Mouse (Mus musculus) heart, embryonic 13.5 days (tissue): ENCODE data around the gene Rnf213. TPM values are rescaled to one million over a fixed set of nuclear protein-coding genes. Genes with fewer than 3 reads are reported as not detected.

Experiments
- ATAC-seq: fragments of 200-750 bp; cut with Nextera tagmentation; 2 replicates; pipeline ENCODE4 v1.8.0; 2017; ENCODE audit warnings: moderate TSS enrichment; ENCODE audit not compliant: insufficient number of reproducible peaks, low FRiP score, low TSS enrichment; ENCODE audit errors: extremely low read depth
- H3K27ac ChIP-seq: fragments of 300-500 bp; sonication (generic); replicated peaks from 2 replicates; pipeline ENCODE4 v1.5.1; 2015; ENCODE audit warnings: moderate library complexity, mild to moderate bottlenecking, inconsistent platforms
- H3K27me3 ChIP-seq: fragments of 300-500 bp; sonication (generic); replicated peaks from 2 replicates; pipeline ENCODE4 v1.6.1; 2015; ENCODE audit warnings: mild to moderate bottlenecking, inconsistent platforms
- H3K36me3 ChIP-seq: fragments of 300-500 bp; sonication (generic); 2 replicates; pipeline ENCODE4 v1.6.1; 2015; ENCODE audit warnings: mild to moderate bottlenecking, inconsistent platforms
- H3K4me1 ChIP-seq: fragments of 300-500 bp; sonication (generic); 2 replicates; pipeline ENCODE4 v1.6.1; 2015; ENCODE audit warnings: inconsistent platforms
- H3K4me2 ChIP-seq: fragments of 300-500 bp; sonication (generic); 2 replicates; pipeline ENCODE4 v1.6.1; 2015; ENCODE audit warnings: inconsistent platforms, mild to moderate bottlenecking, moderate library complexity
- H3K4me3 ChIP-seq: fragments of 300-500 bp; sonication (generic); 2 replicates; pipeline ENCODE4 v1.5.1; 2015; ENCODE audit warnings: moderate library complexity, mild to moderate bottlenecking, inconsistent platforms
- H3K9ac ChIP-seq: fragments of 300-500 bp; sonication (generic); 2 replicates; pipeline ENCODE4 v1.6.1; 2015; ENCODE audit warnings: inconsistent platforms, mild to moderate bottlenecking, moderate library complexity
- H3K9me3 ChIP-seq: fragments of 300-500 bp; sonication (generic); 2 replicates; pipeline ENCODE4 v1.6.1; 2016; ENCODE audit warnings: inconsistent platforms
- WGBS: fragments of 180-500 bp; shearing (Covaris S2); methylation state at CpG from one replicate; pipeline ENCODE4 v1.1.7; 2015; ENCODE audit warnings: mixed read lengths; 5-methylcytosine and 5-hydroxymethylcytosine counted together
- polyA plus RNA-seq: library from polyadenylated mRNA; unstranded; fragments of >200 nt; fragmentation: Nextera tagmentation; extraction: Ambion mirVana; gene quantifications from 2 replicates; pipeline ENCODE4 v1.2.1, GENCODE M21; 2015

Gene Rnf213
- polyA plus RNA-seq, 1 experiment from 2014 or later, result 6.8 TPM

DNA sequence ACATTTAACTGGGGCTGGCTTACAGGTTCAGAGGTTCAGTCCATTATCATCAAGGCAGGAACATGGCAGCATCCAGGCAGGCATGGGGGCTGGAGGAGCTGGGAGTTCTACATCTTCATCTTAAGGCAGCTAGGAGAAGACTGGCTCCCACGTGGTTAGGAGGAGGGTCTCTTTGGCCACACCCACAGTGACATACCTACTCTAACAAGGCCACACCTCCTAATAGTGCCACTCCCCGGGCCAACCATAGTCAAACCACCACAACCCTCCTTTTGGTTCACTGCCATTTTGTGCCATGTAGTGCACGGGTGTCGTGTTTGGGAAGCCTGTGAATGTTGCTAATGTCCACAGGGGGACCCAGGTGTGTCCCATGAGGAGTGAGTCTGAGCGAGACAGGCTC is 15.1 kb downstream of the Rnf213 start:
- H3K4me2 ChIP-seq, result no peak overlapping the region
- no peak overlapping the region for H3K9ac ChIP-seq
- no peak overlapping the region for H3K4me3 ChIP-seq
- no peak overlapping the region for H3K27ac ChIP-seq
- peaks cover 86% of the 10 kb centered on the region for H3K36me3 ChIP-seq
- no peaks in the 10 kb centered on the region for H3K4me1 ChIP-seq
- ATAC-seq, result no peak
- WGBS, result 54% methylated on average over 5 of the region's 5 CpGs
- H3K9me3 ChIP-seq, result no peaks in the 10 kb centered on the region
- no peaks in the 10 kb centered on the region for H3K27me3 ChIP-seq

GRCm38 (mm10) chr11:119419327-119420118 is 26.6 kb downstream of the Rnf213 start:
- H3K4me1 ChIP-seq, result peaks cover 6% of the 10 kb centered on the region; the same call in 1 of the 2 replicates
- no peak overlapping the region for H3K4me3 ChIP-seq
- no peak overlapping the region for H3K4me2 ChIP-seq
- H3K9ac ChIP-seq, result 0 out of 2 replicates have a peak overlapping the region, but pooled peaks have one; percentile 40
- H3K9me3 ChIP-seq, result no peaks in the 10 kb centered on the region
- peak overlapping the region; percentile 28; the same call in 1 of the 2 replicates for H3K27ac ChIP-seq
- H3K27me3 ChIP-seq, result no peaks in the 10 kb centered on the region
- peaks cover 94% of the 10 kb centered on the region for H3K36me3 ChIP-seq
- ATAC-seq, result no peak
- WGBS, result 56% methylated on average over 16 of the region's 16 CpGs

GRCm38 (mm10) chr11:119420426-119420825 is 27.5 kb downstream of the Rnf213 start:
- no peak overlapping the region for H3K4me3 ChIP-seq
- H3K9ac ChIP-seq, result no peak overlapping the region
- H3K4me1 ChIP-seq, result peaks cover 6% of the 10 kb centered on the region; the same call in 1 of the 2 replicates
- H3K9me3 ChIP-seq, result no peaks in the 10 kb centered on the region
- H3K36me3 ChIP-seq, result peaks cover 91% of the 10 kb centered on the region
- H3K4me2 ChIP-seq, result no peak overlapping the region
- ATAC-seq, result no peak
- no peak overlapping the region for H3K27ac ChIP-seq
- WGBS, result 78% methylated on average over 5 of the region's 5 CpGs
- H3K27me3 ChIP-seq, result no peaks in the 10 kb centered on the region

DNA sequence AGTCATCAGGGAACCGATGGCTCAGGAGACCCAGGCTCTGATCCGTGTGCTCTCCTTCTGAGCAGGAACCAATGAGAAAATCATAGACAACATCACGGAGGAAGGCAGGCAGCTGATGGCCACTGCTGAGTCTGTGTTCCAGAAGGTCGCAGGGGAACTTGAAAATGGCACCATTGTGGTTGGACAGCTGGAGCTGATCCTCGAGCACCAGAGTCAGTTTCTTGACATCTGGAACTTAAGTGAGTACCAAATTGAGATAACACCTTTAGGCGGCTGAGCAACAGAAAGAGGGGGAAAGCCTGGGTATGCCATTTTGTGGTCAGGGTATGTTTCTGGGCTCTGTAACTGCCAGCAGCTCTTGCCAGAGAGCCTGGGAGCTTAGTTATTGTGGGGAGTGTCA is 34.5 kb downstream of the Rnf213 start:
- Histone ChIP-seq H3K27ac (no peak overlapping the region), H3K9me3 (no peaks in the 10 kb centered on the region), H3K4me2 (no peak overlapping the region), H3K9ac (no peak overlapping the region; the same call in 1 of the 2 replicates), H3K27me3 (no peaks in the 10 kb centered on the region), H3K36me3 (peaks cover 79% of the 10 kb centered on the region), H3K4me1 (peaks cover 17% of the 10 kb centered on the region), H3K4me3 (no peak overlapping the region)
- no peak for ATAC-seq
- 61% methylated on average over 6 of the region's 6 CpGs for WGBS

DNA sequence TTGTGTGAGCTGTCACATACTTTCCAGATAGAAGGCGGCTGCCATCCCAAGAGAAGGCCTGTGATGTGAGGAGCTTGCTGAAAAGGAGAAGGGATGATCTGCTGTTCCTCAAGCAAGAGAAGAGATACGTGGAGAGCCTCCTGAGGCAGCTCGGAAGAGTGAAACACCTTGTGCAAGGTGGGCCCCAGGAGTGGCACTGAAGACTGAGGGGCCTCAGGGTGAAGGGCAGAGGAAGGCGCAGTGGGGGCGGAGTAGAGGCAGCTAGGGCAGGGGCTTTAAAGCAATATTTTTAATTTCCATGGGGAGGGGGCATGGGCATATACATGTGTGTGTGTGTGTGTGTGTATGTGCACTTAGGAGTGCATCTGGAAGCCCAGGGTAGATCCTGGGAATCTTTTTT is 35.1 kb downstream of the Rnf213 start:
- no peak for ATAC-seq
- 70% methylated on average over 5 of the region's 5 CpGs for WGBS
- Histone ChIP-seq H3K27me3 (no peaks in the 10 kb centered on the region), H3K4me1 (peaks cover 17% of the 10 kb centered on the region), H3K9ac (peak overlapping the region; percentile 67), H3K36me3 (peaks cover 79% of the 10 kb centered on the region), H3K4me3 (peak overlapping the region; percentile 39), H3K27ac (no peak overlapping the region), H3K9me3 (no peaks in the 10 kb centered on the region), H3K4me2 (peak overlapping the region; percentile 68)

GRCm38 (mm10) chr11:119428649-119429136 is 35.8 kb downstream of the Rnf213 start:
- Histone ChIP-seq H3K4me3 (peak overlapping the region; percentile 39), H3K27me3 (no peaks in the 10 kb centered on the region), H3K9ac (peak overlapping the region; percentile 67), H3K4me2 (peak overlapping the region; percentile 68), H3K4me1 (peaks cover 17% of the 10 kb centered on the region), H3K36me3 (peaks cover 79% of the 10 kb centered on the region), H3K9me3 (no peaks in the 10 kb centered on the region), H3K27ac (peak overlapping the region; percentile 39; the same call in 1 of the 2 replicates)
- under 1% methylated on average over 25 of the region's 35 CpGs for WGBS
- ATAC-seq, result peak; percentile 48; the same call in 1 of the 2 replicates

DNA sequence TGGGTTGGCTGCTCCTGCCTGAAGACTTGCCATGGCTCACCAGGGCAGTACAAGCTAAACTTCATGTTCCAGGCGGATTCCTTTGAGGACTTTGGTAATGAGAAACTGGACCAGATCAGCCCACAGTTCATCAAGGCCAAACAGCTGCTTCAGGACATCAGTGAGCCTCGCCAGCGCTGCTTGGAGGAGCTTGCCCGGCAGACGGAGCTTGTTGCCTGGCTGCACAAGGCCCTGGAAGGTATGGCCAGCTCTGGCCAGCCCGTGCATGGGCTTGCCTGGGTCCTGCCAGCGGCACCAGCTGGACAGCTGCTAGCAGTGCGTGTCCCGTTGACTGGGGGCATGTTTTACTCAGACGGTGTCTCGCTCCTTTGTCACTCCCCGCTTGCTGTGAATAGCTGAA is 38.6 kb downstream of the Rnf213 start:
- Histone ChIP-seq H3K4me1 (peaks cover 17% of the 10 kb centered on the region), H3K27ac (no peak overlapping the region), H3K9me3 (no peaks in the 10 kb centered on the region), H3K36me3 (peaks cover 83% of the 10 kb centered on the region), H3K9ac (no peak overlapping the region), H3K27me3 (no peaks in the 10 kb centered on the region), H3K4me2 (no peak overlapping the region), H3K4me3 (no peak overlapping the region)
- WGBS, result 86% methylated on average over 12 of the region's 12 CpGs
- ATAC-seq, result no peak

DNA sequence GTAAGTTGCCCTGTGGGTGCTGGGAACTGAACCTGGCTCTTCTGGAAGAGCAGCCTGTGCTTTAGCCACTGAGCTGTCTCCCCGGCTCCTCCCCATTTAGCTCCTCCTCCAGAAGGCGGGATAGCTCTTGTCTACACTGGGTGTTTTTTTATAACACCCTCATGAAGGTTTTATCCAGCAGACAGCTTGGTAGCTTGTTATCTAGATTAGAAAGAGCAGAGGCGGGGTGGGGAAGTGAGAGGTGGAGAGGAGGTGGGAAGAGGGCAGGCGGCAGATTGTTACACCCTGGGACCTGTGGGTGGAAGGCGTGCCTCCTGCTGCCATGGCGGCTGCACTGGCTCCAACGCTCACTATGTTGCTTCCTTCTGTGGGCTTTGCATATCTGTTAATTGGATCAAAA is 39.8 kb downstream of the Rnf213 start:
- Histone ChIP-seq H3K9me3 (no peaks in the 10 kb centered on the region), H3K9ac (no peak overlapping the region), H3K4me3 (no peak overlapping the region), H3K4me1 (peaks cover 13% of the 10 kb centered on the region), H3K27me3 (no peaks in the 10 kb centered on the region), H3K36me3 (peaks cover 83% of the 10 kb centered on the region), H3K27ac (no peak overlapping the region), H3K4me2 (no peak overlapping the region)
- ATAC-seq, result no peak
- WGBS, result 54% methylated on average over 7 of the region's 7 CpGs

- Histone ChIP-seq H3K4me3 (no peak overlapping the region), H3K9ac (no peak overlapping the region), H3K36me3 (peaks cover 96% of the 10 kb centered on the region), H3K27ac (no peak overlapping the region), H3K4me2 (no peak overlapping the region), H3K9me3 (no peaks in the 10 kb centered on the region), H3K4me1 (no peaks in the 10 kb centered on the region), H3K27me3 (no peaks in the 10 kb centered on the region)
- 81% methylated on average over 4 of the region's 4 CpGs for WGBS
- ATAC-seq, result no peak
Observed at GRCm38 (mm10) chr11:119434316-119434715, 41.4 kb downstream of the Rnf213 start.

GRCm38 (mm10) chr11:119435880-119436872 is 43.3 kb downstream of the Rnf213 start:
- H3K27ac ChIP-seq, result no peak overlapping the region
- H3K27me3 ChIP-seq, result no peaks in the 10 kb centered on the region
- WGBS, result 73% methylated on average over 19 of the region's 19 CpGs
- no peaks in the 10 kb centered on the region for H3K4me1 ChIP-seq
- H3K4me3 ChIP-seq, result no peak overlapping the region
- no peak overlapping the region for H3K4me2 ChIP-seq
- ATAC-seq, result no peak
- peaks cover 97% of the 10 kb centered on the region for H3K36me3 ChIP-seq
- no peaks in the 10 kb centered on the region for H3K9me3 ChIP-seq
- no peak overlapping the region for H3K9ac ChIP-seq

GRCm38 (mm10) chr11:119438776-119439175 is 45.9 kb downstream of the Rnf213 start:
- Histone ChIP-seq H3K4me1 (no peaks in the 10 kb centered on the region), H3K9me3 (no peaks in the 10 kb centered on the region), H3K4me3 (no peak overlapping the region), H3K27me3 (no peaks in the 10 kb centered on the region), H3K9ac (no peak overlapping the region), H3K4me2 (no peak overlapping the region), H3K36me3 (peaks cover 97% of the 10 kb centered on the region), H3K27ac (no peak overlapping the region)
- 82% methylated on average over 8 of the region's 8 CpGs for WGBS
- ATAC-seq, result no peak
